Mouse (Mus musculus): ENCODE measurements around the gene Rplp1.

DNA sequence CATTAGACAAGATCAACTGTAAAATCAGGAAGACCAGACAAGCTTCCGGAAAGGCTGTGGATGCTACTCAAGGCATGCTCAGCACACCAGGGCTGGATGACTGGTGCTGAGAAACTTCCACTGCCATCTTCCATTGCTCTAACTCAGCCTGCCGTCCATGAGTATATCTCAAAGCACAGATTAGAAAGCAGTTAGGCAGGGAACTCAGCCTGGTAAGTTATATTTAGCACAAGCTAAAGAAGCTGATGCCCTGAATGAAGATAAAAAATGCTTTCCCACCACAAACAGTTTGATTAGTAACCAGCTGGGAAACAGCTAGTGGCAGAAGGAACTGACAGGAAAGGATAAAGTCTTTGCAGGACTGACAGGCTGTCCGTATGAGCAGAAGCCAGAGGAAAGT, 26.7 kb upstream of the Rplp1 start:
- TF ChIP-seq CTCF (IDR thresholded peaks at IDR 0.05; ENCODE audit: borderline replicate concordance, extremely low read depth, insufficient read depth, insufficient read length) (no peak), POLR2A (IDR thresholded peaks at IDR 0.05; ENCODE audit: borderline replicate concordance, extremely low read depth, insufficient read depth, insufficient read length, poor library complexity, severe bottlenecking) (no peak)
